Mouse (Mus musculus): ENCODE measurements at regions not wholly inside any gene's neighbourhood (a gene's known extent, or its start where the extent isn't known, plus 50 kb on each side); places are given as distances from the start of the nearest gene placed in this dataset.

GRCm38 (mm10) chr7:129068137-129068536 is 188.7 kb upstream of the Plpp4 start:
- no peak overlapping the region for H3K27ac ChIP-seq (ENCODE audit: control insufficient read depth, low read depth, low read length)
- TF ChIP-seq USF1 (IDR thresholded peaks at IDR 0.05; ENCODE audit: low read depth, low read length) (no peak), TCF12 (IDR thresholded peaks at IDR 0.05; ENCODE audit: low read depth, low read length) (no peak), MAZ (IDR thresholded peaks at IDR 0.05; ENCODE audit: low read depth, low read length) (no peak), E2F4 (IDR thresholded peaks at IDR 0.05; ENCODE audit: borderline replicate concordance, low read depth, low read length) (no peak), MAFK (IDR thresholded peaks at IDR 0.05; ENCODE audit: borderline replicate concordance, low read depth, low read length) (no peak), GATA1 (IDR thresholded peaks at IDR 0.05; ENCODE audit: low read depth, low read length) (no peak), ZKSCAN1 (IDR thresholded peaks at IDR 0.05; ENCODE audit: low read depth, low read length) (no peak), TAL1 (IDR thresholded peaks at IDR 0.05; ENCODE audit: low read length) (no peak)
- H3K36me3 ChIP-seq (ENCODE audit: control insufficient read depth in 1 of 2, insufficient read depth in 2 of 2, low read length in 2 of 2): no peaks in the 10 kb centered on the region

GRCm38 (mm10) chr7:129079786-129080185 is 177.0 kb upstream of the Plpp4 start:
- H3K36me3 ChIP-seq (ENCODE audit: control insufficient read depth in 1 of 2, insufficient read depth in 2 of 2, low read length in 2 of 2): no peaks in the 10 kb centered on the region
- no peak for TF ChIP-seq ETS1 (IDR thresholded peaks at IDR 0.05; ENCODE audit: low read depth, low read length)
- no peak for TF ChIP-seq MXI1 (IDR thresholded peaks at IDR 0.05; ENCODE audit: low read depth, low read length)
- no peak for TF ChIP-seq TCF12 (IDR thresholded peaks at IDR 0.05; ENCODE audit: low read depth, low read length)
- no peak for TF ChIP-seq EP300 (IDR thresholded peaks at IDR 0.05; ENCODE audit: low read depth in 1 of 2, low read length in 2 of 2)
- no peak for TF ChIP-seq NRF1 (IDR thresholded peaks at IDR 0.05; ENCODE audit: insufficient read depth, low read depth, low read length, poor library complexity, severe bottlenecking)
- TF ChIP-seq HCFC1 (IDR thresholded peaks at IDR 0.05; ENCODE audit: low read depth, low read length): no peak
- no peak for TF ChIP-seq POLR2AphosphoS2 (IDR thresholded peaks at IDR 0.05; ENCODE audit: low read length)
- no peak for TF ChIP-seq MYC (IDR thresholded peaks at IDR 0.05; ENCODE audit: low read depth, low read length)
- TF ChIP-seq GABPA (IDR thresholded peaks at IDR 0.05; ENCODE audit: low read depth, low read length): no peak
- TF ChIP-seq KAT2A (conservative IDR thresholded peaks at IDR 0.05; ENCODE audit: low read depth, low read length): no peak
- no peak for TF ChIP-seq CHD2 (IDR thresholded peaks at IDR 0.05; ENCODE audit: low read length)
- TF ChIP-seq NELFE (IDR thresholded peaks at IDR 0.05; ENCODE audit: low read depth, low read length): no peak
- TF ChIP-seq GATA1 (IDR thresholded peaks at IDR 0.05; ENCODE audit: low read depth, low read length): no peak
- no peak for TF ChIP-seq TBP (IDR thresholded peaks at IDR 0.05; ENCODE audit: low read depth, low read length)
- TF ChIP-seq ZNF384 (IDR thresholded peaks at IDR 0.05; ENCODE audit: low read depth, low read length): no peak
- no peak for TF ChIP-seq MAZ (IDR thresholded peaks at IDR 0.05; ENCODE audit: low read depth, low read length)
- TF ChIP-seq ZC3H11A (IDR thresholded peaks at IDR 0.05; ENCODE audit: low read depth, low read length): no peak
- no peak for TF ChIP-seq RAD21 (IDR thresholded peaks at IDR 0.05; ENCODE audit: low read depth, low read length)
- no peak for TF ChIP-seq BHLHE40 (IDR thresholded peaks at IDR 0.05; ENCODE audit: borderline replicate concordance, low read depth, low read length)
- no peak for DNase-seq (ENCODE audit: low read depth, low spot score)
- H3K9me3 ChIP-seq (replicated peaks; ENCODE audit: insufficient read depth, low read length): no peaks in the 10 kb centered on the region
- no peaks in the 10 kb centered on the region for H3K4me1 ChIP-seq (ENCODE audit: control insufficient read depth in 1 of 2, insufficient read depth in 2 of 2, low read length in 2 of 2)
- H3K9ac ChIP-seq (ENCODE audit: control insufficient read depth, low read depth, low read length, poor library complexity, severe bottlenecking): no peak overlapping the region
- no peaks in the 10 kb centered on the region for H3K27me3 ChIP-seq (ENCODE audit: control insufficient read depth in 1 of 2, insufficient read depth in 2 of 2, low read length in 2 of 2)
- no peaks in the 10 kb centered on the region for H3K79me2 ChIP-seq (ENCODE audit: control insufficient read depth, insufficient read depth, low read length, poor library complexity)
- H3K4me3 ChIP-seq (ENCODE audit: control insufficient read depth in 1 of 2, insufficient read depth in 1 of 2, low read depth in 2 of 2, low read length in 2 of 2): no peak overlapping the region
- no peak overlapping the region for H3K27ac ChIP-seq (ENCODE audit: control insufficient read depth, low read depth, low read length)

More at GRCm38 (mm10) chr7:129068137-129068536, 188.7 kb upstream of the Plpp4 start:
- Histone ChIP-seq H3K79me2 (ENCODE audit: control insufficient read depth, insufficient read depth, low read length, poor library complexity) (no peaks in the 10 kb centered on the region), H3K27me3 (ENCODE audit: control insufficient read depth in 1 of 2, insufficient read depth in 2 of 2, low read length in 2 of 2) (no peaks in the 10 kb centered on the region), H3K4me3 (ENCODE audit: control insufficient read depth in 1 of 2, insufficient read depth in 1 of 2, low read depth in 2 of 2, low read length in 2 of 2) (no peak overlapping the region), H3K9ac (ENCODE audit: control insufficient read depth, low read depth, low read length, poor library complexity, severe bottlenecking) (no peak overlapping the region), H3K9me3 (replicated peaks; ENCODE audit: insufficient read depth, low read length) (no peaks in the 10 kb centered on the region), H3K4me1 (ENCODE audit: control insufficient read depth in 1 of 2, insufficient read depth in 2 of 2, low read length in 2 of 2) (no peaks in the 10 kb centered on the region)
- DNase-seq (ENCODE audit: low read depth, low spot score): no peak

Data from MEL (cell line).